Mouse (Mus musculus) thymus, adult 2 months (tissue): ENCODE measurements around the gene Slc50a1. TPM values are rescaled to one million over a fixed set of nuclear protein-coding genes. Genes with fewer than 3 reads are reported as not detected.

Experiments used
- DNase-seq: peaks from one replicate; pipeline ENCODE4 v3.0.0; 2021
- H3K27ac ChIP-seq: fragments of 200-500 bp; 2 replicates; pipeline ENCODE4 v1.5.1; 2012; ENCODE audit warnings: low read length, control low read depth; ENCODE audit not compliant: control insufficient read depth, insufficient read depth
- H3K27me3 ChIP-seq: fragments of 200-500 bp; 2 replicates; pipeline ENCODE4 v1.6.1; 2012; ENCODE audit warnings: mild to moderate bottlenecking, low read length, moderate library complexity, mixed read lengths; ENCODE audit not compliant: control insufficient read depth, insufficient read depth
- H3K36me3 ChIP-seq: fragments of 200-500 bp; 2 replicates; pipeline ENCODE4 v1.6.1; 2012; ENCODE audit warnings: mild to moderate bottlenecking, low read length, moderate library complexity; ENCODE audit not compliant: control insufficient read depth, insufficient read depth
- H3K4me1 ChIP-seq: fragments of 200-500 bp; replicated peaks from 2 replicates; pipeline ENCODE4 v1.6.1; 2012; ENCODE audit warnings: low read length; ENCODE audit not compliant: control insufficient read depth, insufficient read depth
- H3K4me3 ChIP-seq: fragments of 200-500 bp; 2 replicates; pipeline ENCODE4 v1.5.1; 2012; ENCODE audit warnings: mild to moderate bottlenecking, low read length, control low read depth, moderate library complexity; ENCODE audit not compliant: control insufficient read depth, insufficient read depth
- CTCF ChIP-seq: fragments of 200-500 bp; IDR thresholded peaks from 2 replicates; pipeline ENCODE4 v1.5.1; 2012; ENCODE audit warnings: mild to moderate bottlenecking, control low read depth, low read length, moderate library complexity, borderline replicate concordance; ENCODE audit not compliant: control insufficient read depth, poor library complexity, insufficient read depth; ENCODE audit errors: extremely low read depth
- POLR2A ChIP-seq: fragments of 200-500 bp; IDR thresholded peaks from 2 replicates; pipeline ENCODE4 v1.6.1; 2012; ENCODE audit warnings: mild to moderate bottlenecking, low read length, control low read depth, moderate library complexity; ENCODE audit not compliant: control insufficient read depth, poor library complexity, insufficient read depth; ENCODE audit errors: extremely low read depth
- WGBS: fragments of 180-500 bp; shearing (Covaris S2); methylation state at CpG from one replicate; pipeline ENCODE4 v1.1.7; 2018; 5-methylcytosine and 5-hydroxymethylcytosine counted together
- polyA plus RNA-seq: library from polyadenylated mRNA; depleted of rRNA; stranded (reverse); fragments of >200 nt; gene quantifications from 2 replicates; pipeline ENCODE4 v1.2.3, GENCODE M21; 2012

The Slc50a1 gene
- polyA plus RNA-seq, 1 experiment = 251 TPM

- Histone ChIP-seq H3K27ac (no peak overlapping the region), H3K4me3 (no peak overlapping the region), H3K27me3 (no peaks in the 10 kb centered on the region), H3K4me1 (peaks cover 8% of the 10 kb centered on the region), H3K36me3 (no peaks in the 10 kb centered on the region)
- no peak for TF ChIP-seq CTCF
- no peak for TF ChIP-seq POLR2A
- 85% methylated on average over 4 of the region's 4 CpGs for WGBS
- no peak for DNase-seq
Measured at GRCm38 (mm10) chr3:89305105-89305504, 34.7 kb upstream of the Slc50a1 start.

GRCm38 (mm10) chr3:89304440-89304839 is 34.1 kb upstream of the Slc50a1 start:
- Histone ChIP-seq H3K36me3 (no peaks in the 10 kb centered on the region), H3K4me1 (peaks cover 9% of the 10 kb centered on the region), H3K27me3 (no peaks in the 10 kb centered on the region), H3K4me3 (no peak overlapping the region), H3K27ac (no peak overlapping the region)
- no peak for TF ChIP-seq CTCF
- TF ChIP-seq POLR2A = no peak
- WGBS = 92% methylated on average over 6 of the region's 6 CpGs
- DNase-seq = no peak

DNA sequence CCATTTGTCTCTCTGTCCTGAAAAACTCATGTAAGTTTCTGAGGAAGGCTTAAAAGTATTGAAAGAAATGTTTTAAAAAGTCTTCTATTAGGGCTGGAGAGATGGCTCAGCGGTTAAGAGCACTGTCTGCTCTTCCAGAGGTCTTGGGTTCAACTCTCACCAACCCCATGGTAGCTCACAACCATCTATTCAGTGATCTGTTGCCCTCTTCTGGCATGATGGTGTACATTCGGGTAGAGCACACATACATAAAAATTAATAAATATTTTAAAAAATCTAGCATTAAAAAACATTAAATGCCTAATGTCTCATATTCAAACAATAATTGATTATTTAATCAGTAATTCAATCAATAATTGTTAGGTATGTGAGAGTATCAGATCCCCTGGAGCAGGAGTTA is 30.1 kb upstream of the Slc50a1 start:
- DNase-seq = no peak
- H3K27ac ChIP-seq = no peak overlapping the region
- no peak overlapping the region for H3K4me3 ChIP-seq
- H3K36me3 ChIP-seq = no peaks in the 10 kb centered on the region
- no peaks in the 10 kb centered on the region for H3K27me3 ChIP-seq
- TF ChIP-seq CTCF (no peak), POLR2A (no peak)
- peaks cover 13% of the 10 kb centered on the region for H3K4me1 ChIP-seq
- WGBS = 69% methylated on average over 2 of the region's 2 CpGs

GRCm38 (mm10) chr3:89300071-89300470 is 29.7 kb upstream of the Slc50a1 start:
- Histone ChIP-seq H3K36me3 (no peaks in the 10 kb centered on the region), H3K4me3 (no peak overlapping the region), H3K4me1 (peaks cover 10% of the 10 kb centered on the region), H3K27me3 (no peaks in the 10 kb centered on the region), H3K27ac (no peak overlapping the region)
- TF ChIP-seq CTCF (no peak), POLR2A (no peak)
- no peak for DNase-seq
- WGBS = 57% methylated on average over 1 of the region's 1 CpGs

DNA sequence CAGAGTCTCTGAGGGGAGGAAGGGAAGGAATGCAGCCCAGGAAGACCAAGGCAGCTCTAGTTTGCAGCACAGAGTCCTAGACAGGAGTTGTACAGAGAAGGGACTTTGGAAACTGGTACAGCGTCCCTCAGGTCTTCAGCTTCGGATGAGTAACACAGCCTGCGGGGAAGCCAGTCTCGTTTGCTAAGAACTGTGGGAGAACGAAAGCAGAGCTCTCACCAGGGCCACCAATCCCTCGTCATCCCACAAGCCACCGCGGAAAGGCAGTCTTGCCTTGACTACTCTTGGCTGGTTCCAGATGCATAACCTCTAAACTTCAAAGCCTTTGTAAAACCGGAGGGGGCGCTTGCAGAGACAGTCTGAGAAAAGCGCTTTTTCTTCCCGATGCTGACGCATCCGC is 29.1 kb upstream of the Slc50a1 start:
- no peaks in the 10 kb centered on the region for H3K36me3 ChIP-seq
- H3K4me1 ChIP-seq = peaks cover 10% of the 10 kb centered on the region
- H3K4me3 ChIP-seq = no peak overlapping the region
- H3K27me3 ChIP-seq = no peaks in the 10 kb centered on the region
- peak; percentile 54 for DNase-seq
- TF ChIP-seq POLR2A (no peak), CTCF (no peak)
- no peak overlapping the region for H3K27ac ChIP-seq
- WGBS = 1% methylated on average over 14 of the region's 14 CpGs

GRCm38 (mm10) chr3:89298908-89299307 is 28.5 kb upstream of the Slc50a1 start:
- Histone ChIP-seq H3K27ac (no peak overlapping the region), H3K4me3 (no peak overlapping the region), H3K4me1 (peaks cover 12% of the 10 kb centered on the region), H3K27me3 (no peaks in the 10 kb centered on the region), H3K36me3 (no peaks in the 10 kb centered on the region)
- no peak for DNase-seq
- 93% methylated on average over 6 of the region's 6 CpGs for WGBS
- no peak for TF ChIP-seq CTCF
- TF ChIP-seq POLR2A = no peak

- TF ChIP-seq POLR2A = no peak
- no peak for TF ChIP-seq CTCF
- DNase-seq = no peak
- Histone ChIP-seq H3K36me3 (no peaks in the 10 kb centered on the region), H3K27ac (no peak overlapping the region), H3K4me3 (no peak overlapping the region), H3K27me3 (no peaks in the 10 kb centered on the region), H3K4me1 (peaks cover 25% of the 10 kb centered on the region)
- whole genome bisulfite sequencing = 82% methylated on average over 11 of the region's 11 CpGs
Measured at GRCm38 (mm10) chr3:89296761-89297396, 26.5 kb upstream of the Slc50a1 start.
